Comparison of ENCODE assay signal across 12 mouse cellular contexts in the genomic region with DNA sequence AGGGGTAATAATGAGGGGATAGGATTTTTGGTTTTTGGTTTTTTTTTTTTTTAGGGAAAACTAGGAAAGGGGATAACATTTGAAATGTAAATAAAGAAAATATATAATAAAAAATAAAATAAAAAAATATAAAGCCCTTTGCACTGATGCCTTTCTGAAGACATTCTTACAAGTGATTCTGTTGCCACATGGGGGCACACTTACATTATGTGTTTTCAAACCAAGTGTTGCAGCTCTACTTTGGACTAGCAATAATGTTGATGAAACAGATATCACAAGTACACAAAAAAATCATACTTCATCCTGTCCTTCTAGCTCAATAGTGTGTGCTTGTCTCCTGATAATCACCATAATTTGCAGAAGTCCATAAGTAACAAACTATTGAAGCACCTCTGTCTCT.
DNase-seq lines count a peak whose midpoint lies in the region; ATAC-seq and TF ChIP-seq lines count a peak whose summit lies in the region.
"Had no signal": no experiment of that assay in that cellular context is flagged by ENCODE, and none has a peak within 500 bp of the region (broad histone marks: within the 10 kb centered on the region; RNA-seq: fewer than 3 reads in every experiment).

No protein-coding gene starts in this region.

- no peak for TF ChIP-seq EP300 in lung, postnatal 0 days (IDR thresholded peaks at IDR 0.05)

- no peaks in the 10 kb centered on the region for H3K27me3 ChIP-seq in heart, embryonic 10.5 days (ENCODE audit: insufficient read depth, poor library complexity, severe bottlenecking)
- no peaks in the 10 kb centered on the region for H3K27me3 ChIP-seq in lung, postnatal 0 days (replicated peaks; ENCODE audit: insufficient read depth, low read length)
- no peaks in the 10 kb centered on the region for H3K27me3 ChIP-seq in limb, embryonic 10.5 days (ENCODE audit: low read depth, poor library complexity, severe bottlenecking)
- H3K27me3 ChIP-seq: heart, embryonic 12.5 days; liver, embryonic 13.5 days had no signal

- no peak overlapping the region for H3K4me2 ChIP-seq in lung, postnatal 0 days (replicated peaks; ENCODE audit: low read depth, low read length)
- H3K4me2 ChIP-seq: heart, embryonic 12.5 days; liver, embryonic 13.5 days had no signal

- TF ChIP-seq CTCF in lung, postnatal 0 days (IDR thresholded peaks at IDR 0.05), result peak; percentile 33; the same call in 1 of the 2 replicates
- TF ChIP-seq CTCF in brain, embryonic 14.5 days (IDR thresholded peaks at IDR 0.05; ENCODE audit: borderline replicate concordance, extremely low read depth, insufficient read depth, insufficient read length), result no peak

- no peak overlapping the region for H3K9ac ChIP-seq in lung, postnatal 0 days (replicated peaks; ENCODE audit: low read depth)
- H3K9ac ChIP-seq: heart, embryonic 12.5 days; liver, embryonic 13.5 days had no signal

- H3K4me3 ChIP-seq in heart, embryonic 10.5 days, result no peak overlapping the region
- no peak overlapping the region for H3K4me3 ChIP-seq in lung, postnatal 0 days (ENCODE audit: low read depth, low read length)
- H3K4me3 ChIP-seq in limb, embryonic 10.5 days, result no peak overlapping the region
- H3K4me3 ChIP-seq: heart, embryonic 12.5 days; liver, embryonic 13.5 days; myocyte had no signal

- H3K27ac ChIP-seq in heart, embryonic 10.5 days, result no peak overlapping the region
- no peak overlapping the region for H3K27ac ChIP-seq in lung, postnatal 0 days (ENCODE audit: low read length)
- no peak overlapping the region for H3K27ac ChIP-seq in limb, embryonic 10.5 days
- H3K27ac ChIP-seq: liver, embryonic 13.5 days had no signal

- DNase-seq in heart, postnatal 10 days, result peak; percentile 22 to 41
- no peak for DNase-seq in heart, embryonic 10.5 days (ENCODE audit: low spot score)
- peak; percentile 19 for DNase-seq in lung, postnatal 0 days (ENCODE audit: low spot score)
- no peak for DNase-seq in lung, adult 18-20 months
- peak; percentile 64 for DNase-seq in brain, embryonic 14.5 days (ENCODE audit: low read depth)
- DNase-seq in right cerebral cortex, postnatal 10 days (ENCODE audit: low spot score in 2 of 2), result peak; percentile 56 to 63
- DNase-seq in limb, embryonic 10.5 days (ENCODE audit: low spot score), result no peak
- DNase-seq in ovary, postnatal 10 days (ENCODE audit: low spot score), result no peak
- DNase-seq: kidney, adult 11 months; liver, embryonic 13.5 days had no signal

- no peaks in the 10 kb centered on the region for H3K36me3 ChIP-seq in heart, embryonic 10.5 days
- H3K36me3 ChIP-seq in lung, postnatal 0 days (ENCODE audit: insufficient read depth, low read length), result no peaks in the 10 kb centered on the region
- H3K36me3 ChIP-seq in limb, embryonic 10.5 days, result no peaks in the 10 kb centered on the region
- H3K36me3 ChIP-seq: heart, embryonic 12.5 days; liver, embryonic 13.5 days had no signal

- no peak for TF ChIP-seq POLR2A in brain, embryonic 14.5 days (IDR thresholded peaks at IDR 0.05; ENCODE audit: borderline replicate concordance, extremely low read depth, insufficient read depth, insufficient read length, poor library complexity, severe bottlenecking)

- no peaks in the 10 kb centered on the region for H3K9me3 ChIP-seq in heart, embryonic 10.5 days
- no peaks in the 10 kb centered on the region for H3K9me3 ChIP-seq in lung, postnatal 0 days (ENCODE audit: low read length)
- H3K9me3 ChIP-seq in limb, embryonic 10.5 days (replicated peaks), result no peaks in the 10 kb centered on the region
- H3K9me3 ChIP-seq: heart, embryonic 12.5 days; liver, embryonic 13.5 days had no signal

- intact Hi-C loops in heart, postnatal 10 days (cut with DNase I), result loop anchor here (1.0 kb wide), 1 partner anchor 20 kb away; no protein-coding TSS in a partner anchor

- no peaks in the 10 kb centered on the region for H3K4me1 ChIP-seq in heart, embryonic 10.5 days
- no peaks in the 10 kb centered on the region for H3K4me1 ChIP-seq in lung, postnatal 0 days (ENCODE audit: insufficient read depth, low read depth, low read length)
- H3K4me1 ChIP-seq in limb, embryonic 10.5 days, result no peaks in the 10 kb centered on the region
- H3K4me1 ChIP-seq: heart, embryonic 12.5 days; liver, embryonic 13.5 days had no signal

- ATAC-seq in lung, postnatal 0 days, result no peak

Comparison
In these comparisons a context has a peak if more than half of its experiments do, and no peak if none do; other contexts are left out.
1. DNase-seq: peak in heart, postnatal 10 days (2 of 2), lung, postnatal 0 days (single experiment), brain, embryonic 14.5 days (single experiment) and right cerebral cortex, postnatal 10 days (2 of 2); none in heart, embryonic 10.5 days (single experiment), lung, adult 18-20 months (0 of 2), limb, embryonic 10.5 days (single experiment) and ovary, postnatal 10 days (single experiment).